Mouse (Mus musculus): ENCODE data around the gene Clnk.
"Not testable (repeated sequence)": the region's sequence is repeated elsewhere in the genome, so short reads cannot be mapped to it uniquely, and the experiment has no call there.

The Clnk gene

GRCm38 (mm10) chr5:38876622-38877021 is at the start of gene Clnk:
TSS of gene Clnk (minus strand) at chr5:38876812.
- DNase-seq (ENCODE audit: low spot score in 2 of 2), result peak; percentile 54 to 71

- peak; percentile 14 to 58 for DNase-seq (ENCODE audit: low spot score in 2 of 2)
Observed at GRCm38 (mm10) chr5:38905271-38905670, 28.7 kb upstream of the Clnk start.

- DNase-seq (ENCODE audit: low spot score in 2 of 2), result no peak
Observed at GRCm38 (mm10) chr5:38904528-38905044, 28.0 kb upstream of the Clnk start.

- DNase-seq (ENCODE audit: low spot score in 2 of 2), result no peak
Observed at GRCm38 (mm10) chr5:38902889-38903288, 26.3 kb upstream of the Clnk start.

- DNase-seq (ENCODE audit: low spot score in 2 of 2), result no peak
Observed at GRCm38 (mm10) chr5:38899051-38899450, 22.4 kb upstream of the Clnk start.

GRCm38 (mm10) chr5:38888646-38889045 is 12.0 kb upstream of the Clnk start:
- no peak for DNase-seq (ENCODE audit: low spot score in 2 of 2)

GRCm38 (mm10) chr5:38886623-38887275 is 10.1 kb upstream of the Clnk start:
- DNase-seq (ENCODE audit: low spot score in 2 of 2), result no peak

GRCm38 (mm10) chr5:38882635-38883034 is 6.0 kb upstream of the Clnk start:
- DNase-seq (ENCODE audit: low spot score in 2 of 2), result not testable (repeated sequence)

- no peak for DNase-seq (ENCODE audit: low spot score in 2 of 2)
Observed at GRCm38 (mm10) chr5:38881728-38882620, 5.4 kb upstream of the Clnk start.

- DNase-seq (ENCODE audit: low spot score in 2 of 2), result no peak
Observed at GRCm38 (mm10) chr5:38881416-38881727, 4.8 kb upstream of the Clnk start.

GRCm38 (mm10) chr5:38879989-38880706 is 3.5 kb upstream of the Clnk start:
- peak; percentile 8 to 31 for DNase-seq (ENCODE audit: low spot score in 2 of 2)

- no peak for DNase-seq (ENCODE audit: low spot score in 2 of 2)
Observed at GRCm38 (mm10) chr5:38875403-38875802, 1.2 kb downstream of the Clnk start.

GRCm38 (mm10) chr5:38874931-38875330 is 1.7 kb downstream of the Clnk start:
- DNase-seq (ENCODE audit: low spot score in 2 of 2), result no peak

GRCm38 (mm10) chr5:38872906-38873305 is 3.7 kb downstream of the Clnk start:
- DNase-seq (ENCODE audit: low spot score in 2 of 2), result no peak

- no peak for DNase-seq (ENCODE audit: low spot score in 2 of 2)
Observed at GRCm38 (mm10) chr5:38871591-38871990, 5.0 kb downstream of the Clnk start.

- DNase-seq (ENCODE audit: low spot score in 2 of 2), result no peak
Observed at GRCm38 (mm10) chr5:38870485-38870884, 6.1 kb downstream of the Clnk start.

GRCm38 (mm10) chr5:38869976-38870375 is 6.6 kb downstream of the Clnk start:
- no peak for DNase-seq (ENCODE audit: low spot score in 2 of 2)

GRCm38 (mm10) chr5:38864624-38865023 is 12.0 kb downstream of the Clnk start:
- peak; percentile 38 to 66 for DNase-seq (ENCODE audit: low spot score in 2 of 2)

- no peak for DNase-seq (ENCODE audit: low spot score in 2 of 2)
Observed at GRCm38 (mm10) chr5:38863029-38863428, 13.6 kb downstream of the Clnk start.

- no peak for DNase-seq (ENCODE audit: low spot score in 2 of 2)
Observed at GRCm38 (mm10) chr5:38862288-38862985, 14.2 kb downstream of the Clnk start.

- DNase-seq (ENCODE audit: low spot score in 2 of 2), result no peak
Observed at GRCm38 (mm10) chr5:38858015-38858721, 18.4 kb downstream of the Clnk start.
